Mouse (Mus musculus): Measurements from ENCODE around the gene Basp1. TPM values are rescaled to one million over a fixed set of nuclear protein-coding genes. Genes with fewer than 3 reads are reported as not detected.

Gene Basp1
- polyA plus RNA-seq (2015; fragmentation: Nextera tagmentation; extraction: Ambion mirVana), result 19.4 and 31.6 TPM in 2 replicates

GRCm38 (mm10) chr15:25413378-25413901 lies at the start of gene Basp1:
Gene Basp1 (minus strand): TSS chr15:25413764.

Other genes with a start within 250 kb of the Basp1 start
- gene Myo10, start 208.8 kb upstream of the Basp1 start, polyA plus RNA-seq (2015; fragmentation: Nextera tagmentation; extraction: Ambion mirVana), result 19.7 and 20.2 TPM in 2 replicates

Data from skeletal muscle tissue, postnatal 0 days (tissue).